Mouse (Mus musculus): ENCODE data around the gene A430078G23Rik. TPM values are rescaled to one million over a fixed set of nuclear protein-coding genes. Genes with fewer than 3 reads are reported as not detected.

A430078G23Rik gene
- polyA plus RNA-seq, 1 experiment from 2014 or later = 0.13 TPM

Other genes starting within 250 kb of the A430078G23Rik start
- 53.7 and 55.6 TPM in 2 replicates for gene Insr, start 73.8 kb upstream of the A430078G23Rik start, polyA plus RNA-seq (2016; fragmentation: Nextera tagmentation; extraction: Ambion mirVana)
- 12.1 and 13.4 TPM in 2 replicates for gene Arhgef18, start 39.6 kb downstream of the A430078G23Rik start, polyA plus RNA-seq (2016; fragmentation: Nextera tagmentation; extraction: Ambion mirVana)
- 3.4 and 4.2 TPM in 2 replicates for gene Pex11g, start 114.3 kb downstream of the A430078G23Rik start, polyA plus RNA-seq (2016; fragmentation: Nextera tagmentation; extraction: Ambion mirVana)
- 0.22 TPM in 1 of 2 replicates, not detected in the other for gene Tex45, start 117.4 kb downstream of the A430078G23Rik start, polyA plus RNA-seq (2016; fragmentation: Nextera tagmentation; extraction: Ambion mirVana)
- gene Zfp358, start 139.7 kb downstream of the A430078G23Rik start, polyA plus RNA-seq (2016; fragmentation: Nextera tagmentation; extraction: Ambion mirVana) = 81.8 and 87.0 TPM in 2 replicates
- gene Mcoln1, start 147.0 kb downstream of the A430078G23Rik start, polyA plus RNA-seq (2016; fragmentation: Nextera tagmentation; extraction: Ambion mirVana) = 74.4 and 78.9 TPM in 2 replicates
- gene Pnpla6, start 162.0 kb downstream of the A430078G23Rik start, polyA plus RNA-seq (2016; fragmentation: Nextera tagmentation; extraction: Ambion mirVana) = 31.2 and 33.9 TPM in 2 replicates
- 1.3 and 1.8 TPM in 2 replicates for gene C330021F23Rik, start 214.6 kb downstream of the A430078G23Rik start, polyA plus RNA-seq (2016; fragmentation: Nextera tagmentation; extraction: Ambion mirVana)
- gene Camsap3, start 233.9 kb downstream of the A430078G23Rik start, polyA plus RNA-seq (2016; fragmentation: Nextera tagmentation; extraction: Ambion mirVana) = 22.0 and 28.0 TPM in 2 replicates